Mouse (Mus musculus) neural tube, embryonic 15.5 days (tissue): ENCODE results near the gene Hist1h2ao. TPM values are rescaled to one million over a fixed set of nuclear protein-coding genes. Genes with fewer than 3 reads are reported as not detected.
A peak's percentile ranks its signal among the peaks of the same experiment; 100 is the strongest.
"Not testable (repeated sequence)": the region's sequence is repeated elsewhere in the genome, so short reads cannot be mapped to it uniquely, and the experiment has no call there.

ENCODE experiments used
- ATAC-seq: fragments of 200-750 bp; cut with Nextera tagmentation; 2 replicates; pipeline ENCODE4 v1.8.0; 2017; ENCODE audit warnings: mild to moderate bottlenecking, moderate TSS enrichment, moderate library complexity; ENCODE audit not compliant: low FRiP score
- H3K27ac ChIP-seq: fragments of 300-500 bp; sonication (generic); replicated peaks from 2 replicates; pipeline ENCODE4 v1.5.1; 2015; ENCODE audit warnings: mild to moderate bottlenecking, inconsistent platforms
- H3K27me3 ChIP-seq: fragments of 300-500 bp; sonication (generic); replicated peaks from 2 replicates; pipeline ENCODE4 v1.6.1; 2015; ENCODE audit warnings: inconsistent platforms
- H3K36me3 ChIP-seq: fragments of 300-500 bp; sonication (generic); 2 replicates; pipeline ENCODE4 v1.6.1; 2015; ENCODE audit warnings: inconsistent platforms
- H3K4me1 ChIP-seq: fragments of 300-500 bp; sonication (generic); 2 replicates; pipeline ENCODE4 v1.6.1; 2015; ENCODE audit warnings: inconsistent platforms
- H3K4me2 ChIP-seq: fragments of 300-500 bp; sonication (generic); 2 replicates; pipeline ENCODE4 v1.6.1; 2015; ENCODE audit warnings: inconsistent platforms, mild to moderate bottlenecking, moderate library complexity
- H3K4me3 ChIP-seq: fragments of 300-500 bp; sonication (generic); replicated peaks from 2 replicates; pipeline ENCODE4 v1.5.1; 2015; ENCODE audit warnings: mild to moderate bottlenecking, inconsistent platforms
- H3K9ac ChIP-seq: fragments of 300-500 bp; sonication (generic); replicated peaks from 2 replicates; pipeline ENCODE4 v1.6.1; 2015; ENCODE audit warnings: mild to moderate bottlenecking, inconsistent platforms
- H3K9me3 ChIP-seq: fragments of 300-500 bp; sonication (generic); replicated peaks from 2 replicates; pipeline ENCODE4 v1.6.1; 2016; ENCODE audit warnings: inconsistent platforms
- WGBS: fragments of 180-500 bp; shearing (Covaris S2); methylation state at CpG from one replicate; pipeline ENCODE4 v1.1.7; 2015; ENCODE audit warnings: mixed read lengths; 5-methylcytosine and 5-hydroxymethylcytosine counted together
- polyA plus RNA-seq: library from polyadenylated mRNA; unstranded; fragments of >200 nt; fragmentation: Nextera tagmentation; extraction: Ambion mirVana; gene quantifications from 2 replicates; pipeline ENCODE4 v1.2.1, GENCODE M21; 2015

The Hist1h2ao gene
- polyA plus RNA-seq: 1.5 TPM in 1 of 2 replicates, not detected in the other

DNA sequence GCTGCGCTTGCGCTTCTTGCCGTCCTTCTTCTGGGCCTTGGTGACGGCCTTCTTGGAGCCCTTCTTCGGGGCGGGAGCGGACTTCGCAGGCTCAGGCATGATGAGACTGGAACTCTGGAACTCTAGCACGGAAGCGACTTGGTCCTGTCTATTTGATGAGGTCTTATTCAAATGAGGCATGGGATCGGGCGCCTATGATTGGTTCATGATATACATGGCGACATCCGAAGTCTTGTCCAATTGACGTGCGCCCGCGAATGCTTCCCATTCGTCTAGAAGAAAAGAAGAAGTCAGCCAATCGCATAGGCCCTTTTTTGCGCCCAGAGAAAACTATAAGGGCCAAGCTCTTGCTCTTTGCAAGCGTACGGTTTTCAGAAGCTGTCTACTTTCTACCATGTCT, at the start of gene Hist1h2ao, which contains the start of gene Hist1h2bq:
Gene Hist1h2ao (plus strand): TSS at position 393 of the 400 bp plus-strand sequence.
Gene Hist1h2bq (minus strand): TSS at position 125 of the 400 bp plus-strand sequence.
- WGBS: no CpG with 5 or more reads among the region's 23 CpGs
- peak; percentile 98 for ATAC-seq
- not testable (repeated sequence) for H3K4me3 ChIP-seq

GRCm38 (mm10) chr13:21778814-21779766, 31.2 kb upstream of the Hist1h2ao start:
- peak; percentile 94 for ATAC-seq
- H3K27me3 ChIP-seq: peaks cover 6% of the 10 kb centered on the region; the same call in 1 of the 2 replicates
- no peaks in the 10 kb centered on the region for H3K9me3 ChIP-seq
- peak overlapping the region; percentile 79; the same call in 1 of the 2 replicates for H3K27ac ChIP-seq
- H3K4me3 ChIP-seq: peak overlapping the region; percentile 49
- no peaks in the 10 kb centered on the region for H3K36me3 ChIP-seq
- H3K4me1 ChIP-seq: peaks cover 29% of the 10 kb centered on the region
- peak overlapping the region; percentile 89 for H3K4me2 ChIP-seq
- H3K9ac ChIP-seq: peak overlapping the region; percentile 56
- WGBS: 3% methylated on average over 33 of the region's 33 CpGs

More for the DNA sequence above, at the start of gene Hist1h2ao, which contains the start of gene Hist1h2bq:
- not testable (repeated sequence) for H3K4me1 ChIP-seq, H3K4me2 ChIP-seq, H3K27me3 ChIP-seq, H3K9me3 ChIP-seq, H3K36me3 ChIP-seq, H3K9ac ChIP-seq, H3K27ac ChIP-seq

- ATAC-seq: peak; percentile 4; the same call in 1 of the 2 replicates
- Histone ChIP-seq H3K4me1 (peaks cover 33% of the 10 kb centered on the region), H3K9ac (peak within 1 kb of the TSS; percentile 50), H3K4me2 (peak within 1 kb of the TSS; percentile 89), H3K27me3 (peaks cover 6% of the 10 kb centered on the region; the same call in 1 of the 2 replicates), H3K27ac (peak within 1 kb of the TSS; percentile 60), H3K4me3 (peak within 1 kb of the TSS; percentile 49), H3K9me3 (no peaks in the 10 kb centered on the region), H3K36me3 (no peaks in the 10 kb centered on the region)
- WGBS: under 1% methylated on average over 44 of the region's 44 CpGs
Measured at GRCm38 (mm10) chr13:21779767-21780731, 30.2 kb upstream of the Hist1h2ao start, which contains the start of gene Hist1h1b. Gene Hist1h1b, minus strand, starts transcription at chr13:21780625.

DNA sequence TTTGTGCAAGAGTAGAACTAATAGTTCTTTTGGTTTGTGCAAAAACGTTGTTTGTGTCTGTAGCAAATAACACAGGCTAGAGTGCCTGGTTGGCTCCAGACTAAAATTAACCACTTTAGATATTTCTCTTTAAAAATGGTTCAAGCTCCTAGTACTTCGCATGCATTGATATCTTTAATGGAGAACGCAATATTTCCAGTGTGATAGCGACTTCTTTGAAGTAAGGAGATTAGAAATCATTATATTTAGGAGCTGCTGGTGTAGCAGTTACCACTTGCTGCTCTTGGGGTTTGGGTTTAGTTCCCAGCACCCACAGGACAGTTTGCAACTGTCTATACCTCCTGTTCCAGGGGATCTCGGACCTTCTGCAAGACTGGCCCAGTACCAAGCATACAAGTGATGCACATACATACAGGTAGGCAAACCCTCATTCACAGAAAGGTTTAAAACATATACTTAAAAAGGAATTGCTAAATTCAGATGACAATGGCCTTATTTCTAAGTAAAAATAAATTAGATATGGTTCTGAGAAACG, 29.2 kb upstream of the Hist1h2ao start:
- no peak for ATAC-seq
- Histone ChIP-seq H3K4me2 (peak overlapping the region; percentile 89), H3K9me3 (no peaks in the 10 kb centered on the region), H3K27ac (no peak overlapping the region), H3K27me3 (peaks cover 6% of the 10 kb centered on the region; the same call in 1 of the 2 replicates), H3K9ac (no peak overlapping the region; the same call in 1 of the 2 replicates), H3K4me3 (no peak overlapping the region), H3K4me1 (peaks cover 36% of the 10 kb centered on the region), H3K36me3 (no peaks in the 10 kb centered on the region)
- 49% methylated on average over 6 of the region's 6 CpGs for WGBS

- ATAC-seq: no peak
- no peak overlapping the region for H3K27ac ChIP-seq
Measured at GRCm38 (mm10) chr13:21781639-21782038, 28.6 kb upstream of the Hist1h2ao start.

GRCm38 (mm10) chr13:21782361-21783254, 27.7 kb upstream of the Hist1h2ao start:
- peak overlapping the region; percentile 72 for H3K27ac ChIP-seq
- WGBS: under 1% methylated on average over 15 of the region's 35 CpGs
- not testable (repeated sequence) for ATAC-seq

More at GRCm38 (mm10) chr13:21781639-21782038, 28.6 kb upstream of the Hist1h2ao start:
- Histone ChIP-seq H3K9me3 (no peaks in the 10 kb centered on the region), H3K4me3 (no peak overlapping the region), H3K27me3 (peaks cover 6% of the 10 kb centered on the region; the same call in 1 of the 2 replicates), H3K4me1 (peaks cover 39% of the 10 kb centered on the region), H3K9ac (no peak overlapping the region), H3K36me3 (no peaks in the 10 kb centered on the region), H3K4me2 (no peak overlapping the region)
- 96% methylated on average over 1 of the region's 1 CpGs for WGBS

DNA sequence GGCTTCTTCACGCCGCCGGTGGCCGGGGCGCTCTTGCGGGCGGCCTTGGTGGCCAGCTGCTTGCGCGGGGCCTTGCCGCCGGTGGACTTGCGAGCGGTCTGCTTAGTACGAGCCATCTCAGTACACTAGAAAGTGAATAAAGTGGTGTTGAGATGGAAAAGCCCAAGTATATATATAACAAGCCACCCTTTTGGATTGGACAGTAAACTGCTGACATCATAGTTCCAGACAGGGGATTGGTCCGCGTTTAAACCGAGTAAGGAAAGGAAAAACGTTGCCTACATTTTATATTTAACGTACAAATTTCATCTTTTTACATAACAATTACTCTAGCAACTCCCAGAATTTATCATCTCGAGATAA, 27.0 kb upstream of the Hist1h2ao start, which contains the start of gene Hist1h3i:
Gene Hist1h3i (minus strand): TSS at position 116 of the 363 bp plus-strand sequence.
- Histone ChIP-seq H3K9ac (peak within 1 kb of the TSS; percentile 45; the same call in 1 of the 2 replicates), H3K9me3 (no peaks in the 10 kb centered on the region), H3K4me2 (peak within 1 kb of the TSS; percentile 72), H3K27me3 (peaks cover 6% of the 10 kb centered on the region; the same call in 1 of the 2 replicates), H3K36me3 (no peaks in the 10 kb centered on the region), H3K4me1 (peaks cover 43% of the 10 kb centered on the region), H3K27ac (peak within 1 kb of the TSS; percentile 72), H3K4me3 (peak within 1 kb of the TSS; percentile 41)
- under 1% methylated on average over 15 of the region's 20 CpGs for WGBS
- peak; percentile 85 for ATAC-seq

More at GRCm38 (mm10) chr13:21782361-21783254, 27.7 kb upstream of the Hist1h2ao start:
- peak overlapping the region; percentile 41 for H3K4me3 ChIP-seq
- peak overlapping the region; percentile 45; the same call in 1 of the 2 replicates for H3K9ac ChIP-seq
- H3K36me3 ChIP-seq, H3K27me3 ChIP-seq, H3K9me3 ChIP-seq: not testable (repeated sequence)
- H3K4me2 ChIP-seq: peak overlapping the region; percentile 72
- peaks cover 39% of the 10 kb centered on the region for H3K4me1 ChIP-seq

GRCm38 (mm10) chr13:21783734-21784161, 26.5 kb upstream of the Hist1h2ao start:
- WGBS: 2% methylated on average over 9 of the region's 9 CpGs
- Histone ChIP-seq H3K4me2 (peak overlapping the region; percentile 72), H3K4me3 (peak overlapping the region; percentile 41), H3K27ac (peak overlapping the region; percentile 58; the same call in 1 of the 2 replicates), H3K36me3 (no peaks in the 10 kb centered on the region), H3K27me3 (peaks cover 6% of the 10 kb centered on the region; the same call in 1 of the 2 replicates), H3K4me1 (peaks cover 45% of the 10 kb centered on the region), H3K9me3 (no peaks in the 10 kb centered on the region), H3K9ac (no peak overlapping the region; the same call in 1 of the 2 replicates)
- no peak for ATAC-seq

GRCm38 (mm10) chr13:21784311-21784710, 26.0 kb upstream of the Hist1h2ao start:
- peaks cover 42% of the 10 kb centered on the region for H3K4me1 ChIP-seq
- H3K4me2 ChIP-seq: peak overlapping the region; percentile 72; the same call in 1 of the 2 replicates
- WGBS: 18% methylated on average over 6 of the region's 6 CpGs
- no peaks in the 10 kb centered on the region for H3K9me3 ChIP-seq
- peak overlapping the region; percentile 58; the same call in 1 of the 2 replicates for H3K27ac ChIP-seq
- H3K36me3 ChIP-seq: no peaks in the 10 kb centered on the region
- no peak for ATAC-seq
- peaks cover 6% of the 10 kb centered on the region; the same call in 1 of the 2 replicates for H3K27me3 ChIP-seq
- no peak overlapping the region for H3K4me3 ChIP-seq
- H3K9ac ChIP-seq: no peak overlapping the region; the same call in 1 of the 2 replicates
